Mouse (Mus musculus) embryonic facial prominence, embryonic 15.5 days (tissue): ENCODE data around the gene Dclre1b. TPM values are rescaled to one million over a fixed set of nuclear protein-coding genes. Genes with fewer than 3 reads are reported as not detected.
"Not testable (repeated sequence)": the region's sequence is repeated elsewhere in the genome, so short reads cannot be mapped to it uniquely, and the experiment has no call there.

Experiments used
- ATAC-seq: fragments of 200-750 bp; cut with Nextera tagmentation; 2 replicates; pipeline ENCODE4 v1.8.0; 2017; ENCODE audit warnings: low read depth, moderate TSS enrichment; ENCODE audit not compliant: insufficient number of reproducible peaks, low FRiP score, low TSS enrichment
- H3K27ac ChIP-seq: fragments of 300-500 bp; sonication (generic); replicated peaks from 2 replicates; pipeline ENCODE4 v1.5.1; 2015; ENCODE audit warnings: mild to moderate bottlenecking, inconsistent platforms
- H3K27me3 ChIP-seq: fragments of 300-500 bp; sonication (generic); 2 replicates; pipeline ENCODE4 v1.6.1; 2015; ENCODE audit warnings: inconsistent platforms
- H3K36me3 ChIP-seq: fragments of 300-500 bp; sonication (generic); 2 replicates; pipeline ENCODE4 v1.6.1; 2015; ENCODE audit warnings: mild to moderate bottlenecking, inconsistent platforms
- H3K4me1 ChIP-seq: fragments of 300-500 bp; sonication (generic); 2 replicates; pipeline ENCODE4 v1.6.1; 2015; ENCODE audit warnings: inconsistent platforms
- H3K4me2 ChIP-seq: fragments of 300-500 bp; sonication (generic); replicated peaks from 2 replicates; pipeline ENCODE4 v1.6.1; 2015; ENCODE audit warnings: mild to moderate bottlenecking, inconsistent platforms
- H3K4me3 ChIP-seq: fragments of 300-500 bp; sonication (generic); replicated peaks from 2 replicates; pipeline ENCODE4 v1.5.1; 2015; ENCODE audit warnings: mild to moderate bottlenecking, inconsistent platforms
- H3K9ac ChIP-seq: fragments of 300-500 bp; sonication (generic); 2 replicates; pipeline ENCODE4 v1.6.1; 2015; ENCODE audit warnings: inconsistent platforms
- H3K9me3 ChIP-seq: fragments of 300-500 bp; sonication (generic); replicated peaks from 2 replicates; pipeline ENCODE4 v1.6.1; 2016; ENCODE audit warnings: inconsistent platforms
- WGBS: fragments of 180-500 bp; shearing (Covaris S2); methylation state at CpG from one replicate; pipeline ENCODE4 v1.1.7; 2015; 5-methylcytosine and 5-hydroxymethylcytosine counted together
- polyA plus RNA-seq: library from polyadenylated mRNA; unstranded; fragments of >200 nt; fragmentation: Nextera tagmentation; extraction: Ambion mirVana; gene quantifications from 2 replicates; pipeline ENCODE4 v1.2.1, GENCODE M21; 2015

Gene Dclre1b
- polyA plus RNA-seq, 1 experiment from 2014 or later = 27.3 TPM

DNA sequence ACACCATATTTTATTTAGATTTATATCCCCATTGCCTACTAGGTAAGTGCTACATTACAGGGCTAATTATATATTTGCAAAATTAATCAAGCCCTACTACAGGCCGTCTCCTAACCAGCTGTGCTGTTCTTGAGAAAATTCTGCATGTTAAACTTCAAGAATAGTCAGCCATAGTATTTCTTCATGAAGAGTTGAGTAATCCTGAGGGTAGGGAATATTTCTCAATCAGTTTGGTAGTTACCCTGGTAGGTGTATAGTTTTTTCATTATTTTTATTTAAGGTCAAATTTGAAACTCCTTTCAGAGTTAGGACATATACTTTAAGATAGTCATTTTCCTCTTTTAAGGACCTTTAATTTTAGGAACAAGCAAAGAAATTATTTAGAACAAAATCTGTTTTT lies 3.6 kb downstream of the Dclre1b start:
- WGBS = 79% methylated on average over 1 of the region's 1 CpGs
- H3K36me3 ChIP-seq = peaks cover 29% of the 10 kb centered on the region
- no peak overlapping the region for H3K27ac ChIP-seq
- no peaks in the 10 kb centered on the region for H3K27me3 ChIP-seq
- peaks cover 18% of the 10 kb centered on the region for H3K4me1 ChIP-seq
- no peak overlapping the region for H3K9ac ChIP-seq
- H3K4me2 ChIP-seq = no peak overlapping the region
- no peaks in the 10 kb centered on the region for H3K9me3 ChIP-seq
- H3K4me3 ChIP-seq = no peak overlapping the region
- ATAC-seq = no peak

- Histone ChIP-seq H3K36me3 (peaks cover 29% of the 10 kb centered on the region), H3K27ac (no peak overlapping the region)
- no peak for ATAC-seq
Observed at GRCm38 (mm10) chr3:103802861-103803260, 6.4 kb downstream of the Dclre1b start.

GRCm38 (mm10) chr3:103801631-103802531 lies 7.4 kb downstream of the Dclre1b start:
- Histone ChIP-seq H3K9me3 (no peaks in the 10 kb centered on the region), H3K4me3 (no peak overlapping the region), H3K27ac (peak overlapping the region; percentile 66), H3K27me3 (no peaks in the 10 kb centered on the region), H3K4me1 (no peaks in the 10 kb centered on the region), H3K36me3 (peaks cover 29% of the 10 kb centered on the region), H3K9ac (no peak overlapping the region), H3K4me2 (no peak overlapping the region)
- ATAC-seq = 0 out of 2 replicates have a peak, but pooled peaks have one; percentile 51
- WGBS = 72% methylated on average over 10 of the region's 10 CpGs

More at GRCm38 (mm10) chr3:103802861-103803260, 6.4 kb downstream of the Dclre1b start:
- Histone ChIP-seq H3K4me1 (peaks cover 2% of the 10 kb centered on the region), H3K4me3 (no peak overlapping the region), H3K9me3 (no peaks in the 10 kb centered on the region), H3K9ac (no peak overlapping the region), H3K27me3 (no peaks in the 10 kb centered on the region), H3K4me2 (no peak overlapping the region)
- WGBS = 84% methylated on average over 8 of the region's 8 CpGs

GRCm38 (mm10) chr3:103799507-103799906 lies 9.7 kb downstream of the Dclre1b start:
- WGBS = 81% methylated on average over 2 of the region's 2 CpGs
- Histone ChIP-seq H3K4me1 (no peaks in the 10 kb centered on the region), H3K9ac (no peak overlapping the region), H3K4me2 (no peak overlapping the region), H3K9me3 (no peaks in the 10 kb centered on the region), H3K36me3 (peaks cover 17% of the 10 kb centered on the region), H3K4me3 (no peak overlapping the region), H3K27me3 (no peaks in the 10 kb centered on the region), H3K27ac (no peak overlapping the region)
- no peak for ATAC-seq

- Histone ChIP-seq H3K4me1 (no peaks in the 10 kb centered on the region), H3K27ac (no peak overlapping the region), H3K9ac (no peak overlapping the region), H3K9me3 (no peaks in the 10 kb centered on the region), H3K4me3 (no peak overlapping the region), H3K36me3 (no peaks in the 10 kb centered on the region), H3K27me3 (no peaks in the 10 kb centered on the region), H3K4me2 (no peak overlapping the region)
- WGBS = 64% methylated on average over 2 of the region's 2 CpGs
- no peak for ATAC-seq
Observed at GRCm38 (mm10) chr3:103796389-103796788, 12.9 kb downstream of the Dclre1b start.

- no peak overlapping the region for H3K4me3 ChIP-seq
Observed at GRCm38 (mm10) chr3:103792566-103792965, 16.7 kb downstream of the Dclre1b start.

DNA sequence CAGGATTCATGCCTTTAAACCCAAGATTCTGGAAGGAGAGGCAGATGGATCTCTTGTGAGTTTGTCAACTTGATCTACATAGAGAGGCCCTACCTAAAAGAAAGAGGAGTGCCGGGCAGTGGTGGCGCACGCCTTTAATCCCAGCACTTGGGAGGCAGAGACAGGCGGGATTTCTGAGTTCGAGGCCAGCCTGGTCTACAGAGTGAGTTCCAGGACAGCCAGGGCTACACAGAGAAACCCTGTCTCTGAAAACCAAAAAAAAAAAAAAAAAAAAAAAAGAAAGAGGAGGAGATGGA lies 17.2 kb downstream of the Dclre1b start:
- not testable (repeated sequence) for H3K27me3 ChIP-seq
- H3K4me3 ChIP-seq = peak overlapping the region; percentile 90; the same call in 1 of the 2 replicates

More at GRCm38 (mm10) chr3:103792566-103792965, 16.7 kb downstream of the Dclre1b start:
- H3K27ac ChIP-seq = no peak overlapping the region
- H3K4me2 ChIP-seq = no peak overlapping the region
- H3K9me3 ChIP-seq = no peaks in the 10 kb centered on the region
- H3K36me3 ChIP-seq = no peaks in the 10 kb centered on the region
- no peak overlapping the region for H3K9ac ChIP-seq
- H3K4me1 ChIP-seq = peaks cover 18% of the 10 kb centered on the region
- 69% methylated on average over 1 of the region's 1 CpGs for WGBS
- no peaks in the 10 kb centered on the region for H3K27me3 ChIP-seq
- ATAC-seq = no peak

GRCm38 (mm10) chr3:103791230-103792110 lies 17.8 kb downstream of the Dclre1b start, which contains the start of gene Hipk1:
Gene Hipk1 (minus strand): TSS chr3:103791563.
- Histone ChIP-seq H3K4me2 (peak within 1 kb of the TSS; percentile 66), H3K9me3 (no peaks in the 10 kb centered on the region), H3K36me3 (no peaks in the 10 kb centered on the region), H3K27me3 (no peaks in the 10 kb centered on the region), H3K4me1 (peaks cover 22% of the 10 kb centered on the region), H3K4me3 (peak within 1 kb of the TSS; percentile 90), H3K9ac (peak within 1 kb of the TSS; percentile 75), H3K27ac (peak within 1 kb of the TSS; percentile 87)
- ATAC-seq = peak; percentile 96
- 9% methylated on average over 47 of the region's 49 CpGs for WGBS

More for the DNA sequence above, 17.2 kb downstream of the Dclre1b start:
- not testable (repeated sequence) for H3K9me3 ChIP-seq, H3K36me3 ChIP-seq, ATAC-seq, H3K27ac ChIP-seq, H3K9ac ChIP-seq
- peak overlapping the region; percentile 66; the same call in 1 of the 2 replicates for H3K4me2 ChIP-seq
- 80% methylated on average over 5 of the region's 5 CpGs for WGBS
- peaks cover 22% of the 10 kb centered on the region for H3K4me1 ChIP-seq

GRCm38 (mm10) chr3:103790346-103791145 lies 18.7 kb downstream of the Dclre1b start:
- Histone ChIP-seq H3K9me3 (no peaks in the 10 kb centered on the region), H3K27me3 (no peaks in the 10 kb centered on the region), H3K9ac (peak overlapping the region; percentile 75), H3K4me1 (peaks cover 22% of the 10 kb centered on the region), H3K27ac (peak overlapping the region; percentile 87), H3K4me2 (peak overlapping the region; percentile 66), H3K36me3 (no peaks in the 10 kb centered on the region), H3K4me3 (peak overlapping the region; percentile 90)
- ATAC-seq = peak; percentile 77
- WGBS = under 1% methylated on average over 49 of the region's 61 CpGs

DNA sequence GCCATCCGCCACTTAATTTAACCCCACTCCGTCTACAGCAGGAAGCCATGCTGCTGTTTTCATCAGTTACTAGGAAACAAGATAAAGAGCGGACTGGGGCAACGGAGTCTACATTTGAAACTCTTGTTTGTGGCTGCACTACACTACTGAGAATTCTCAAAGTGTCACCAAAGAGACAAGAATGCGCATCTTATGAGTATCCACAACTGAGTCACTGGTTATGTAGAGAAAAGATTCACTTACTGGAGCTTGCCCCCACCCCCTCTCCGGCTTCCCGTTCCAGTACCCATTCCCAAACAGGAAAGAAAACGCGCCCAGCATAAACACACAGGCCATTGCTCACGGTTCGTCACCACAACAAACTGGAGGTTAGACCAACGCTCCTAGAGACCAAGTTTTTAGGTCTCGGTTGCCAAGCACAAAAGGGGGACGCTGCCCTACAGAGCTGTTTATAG lies 19.3 kb downstream of the Dclre1b start:
- Histone ChIP-seq H3K9ac (peak overlapping the region; percentile 75), H3K27me3 (no peaks in the 10 kb centered on the region), H3K36me3 (no peaks in the 10 kb centered on the region), H3K27ac (peak overlapping the region; percentile 87), H3K9me3 (no peaks in the 10 kb centered on the region), H3K4me2 (peak overlapping the region; percentile 66), H3K4me3 (peak overlapping the region; percentile 90), H3K4me1 (peaks cover 22% of the 10 kb centered on the region)
- 2% methylated on average over 14 of the region's 14 CpGs for WGBS
- no peak for ATAC-seq
